Mouse (Mus musculus): Measurements from ENCODE around the gene Aurkb.
A peak's percentile ranks its signal among the peaks of the same experiment; 100 is the strongest.

The Aurkb gene

DNA sequence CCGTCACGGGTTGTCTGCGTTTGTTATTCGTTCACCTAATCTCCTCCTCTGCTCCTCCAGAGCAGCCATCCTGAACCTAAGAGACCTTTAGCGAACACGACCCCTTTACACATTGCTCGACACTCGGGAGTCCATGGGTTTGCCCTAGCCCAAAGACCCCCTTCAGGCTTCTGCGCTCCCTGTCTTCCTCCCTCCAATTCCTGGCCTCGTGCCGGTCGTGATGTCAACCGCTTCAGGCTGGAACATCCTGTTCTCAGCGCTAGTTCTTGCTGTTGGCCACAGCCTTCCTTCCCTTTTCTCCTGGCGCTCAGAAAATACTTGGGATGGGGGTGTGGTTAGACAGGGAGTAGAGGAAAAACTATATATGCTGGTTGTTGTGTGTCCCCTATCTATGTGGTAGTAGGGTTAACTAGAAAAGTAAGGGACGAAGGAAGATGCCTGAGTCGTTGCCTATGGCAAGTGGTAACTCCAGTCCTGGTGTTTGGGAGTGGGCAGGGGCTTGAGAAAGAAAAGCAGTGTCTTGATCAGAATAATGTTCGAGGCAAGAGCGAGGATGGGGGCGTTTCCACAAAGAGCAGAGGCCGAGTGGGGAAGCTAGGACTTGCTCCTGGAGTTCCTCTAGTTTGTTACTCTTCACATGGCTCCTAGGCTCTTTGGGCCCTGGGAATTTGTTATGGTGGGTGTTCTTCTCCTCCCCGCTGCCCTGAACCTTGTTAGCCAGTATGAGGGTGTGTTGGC, 53.9 kb downstream of the Aurkb start:
- DNase-seq: peak; percentile 89 to 91

DNA sequence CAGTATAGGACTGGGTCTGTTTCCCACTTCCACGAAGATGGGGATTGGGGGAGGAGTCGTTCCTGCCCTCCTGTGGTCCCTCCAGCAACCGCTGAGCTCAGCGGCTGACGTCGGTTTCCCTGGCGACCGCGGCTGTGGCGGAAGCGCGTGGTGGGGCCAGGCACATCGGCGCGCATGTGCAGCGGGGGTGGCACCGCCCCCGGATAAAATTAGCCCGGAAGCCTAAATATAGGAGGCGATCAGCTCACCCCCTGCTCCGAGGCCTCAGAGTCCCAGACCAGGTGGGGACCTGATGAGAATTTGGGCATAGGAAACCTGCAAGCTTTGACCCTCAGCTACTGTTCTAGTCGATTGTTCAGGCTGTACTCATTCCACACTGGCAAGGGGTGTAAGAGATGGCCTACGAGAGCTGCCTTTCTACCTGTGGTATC, 54.5 kb downstream of the Aurkb start:
- DNase-seq: peak; percentile 96

DNA sequence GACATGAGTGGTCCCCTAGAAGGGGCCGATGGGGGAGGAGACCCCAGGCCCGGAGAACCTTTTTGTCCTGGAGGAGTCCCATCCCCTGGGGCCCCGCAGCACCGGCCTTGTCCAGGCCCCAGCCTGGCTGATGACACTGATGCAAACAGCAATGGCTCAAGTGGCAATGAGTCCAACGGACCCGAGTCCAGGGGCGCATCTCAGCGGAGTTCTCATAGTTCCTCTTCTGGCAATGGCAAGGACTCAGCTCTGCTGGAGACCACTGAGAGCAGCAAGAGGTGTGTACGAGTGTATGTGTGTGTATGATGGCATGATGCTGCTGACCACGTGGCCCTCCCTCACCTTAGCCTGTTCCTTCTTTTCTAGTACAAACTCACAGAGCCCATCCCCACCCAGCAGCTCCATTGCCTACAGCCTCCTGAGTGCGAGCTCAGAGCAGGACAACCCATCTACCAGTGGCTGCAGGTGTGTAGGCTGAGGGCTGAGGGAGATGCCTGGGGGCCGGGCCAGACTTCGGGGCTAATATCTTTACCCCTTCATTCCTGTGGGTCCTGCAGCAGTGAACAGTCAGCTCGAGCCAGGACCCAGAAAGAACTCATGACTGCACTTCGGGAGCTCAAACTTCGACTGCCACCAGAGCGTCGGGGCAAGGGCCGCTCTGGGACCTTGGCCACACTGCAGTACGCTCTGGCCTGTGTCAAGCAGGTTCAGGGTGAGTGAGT, 55.4 kb downstream of the Aurkb start:
- DNase-seq: no peak

Data from kidney, postnatal 36 days (tissue).